Mouse (Mus musculus) ES-Bruce4 (cell line): Measurements from ENCODE around the gene Rorb.

Experiments
- CTCF ChIP-seq: IDR thresholded peaks from one replicate; pipeline ENCODE4 v1.8.1; 2011; ENCODE audit warnings: low read depth, low read length
- POLR2A ChIP-seq: IDR thresholded peaks from one replicate; pipeline ENCODE4 v1.8.1; 2011; ENCODE audit warnings: low read length; ENCODE audit not compliant: insufficient read depth

DNA sequence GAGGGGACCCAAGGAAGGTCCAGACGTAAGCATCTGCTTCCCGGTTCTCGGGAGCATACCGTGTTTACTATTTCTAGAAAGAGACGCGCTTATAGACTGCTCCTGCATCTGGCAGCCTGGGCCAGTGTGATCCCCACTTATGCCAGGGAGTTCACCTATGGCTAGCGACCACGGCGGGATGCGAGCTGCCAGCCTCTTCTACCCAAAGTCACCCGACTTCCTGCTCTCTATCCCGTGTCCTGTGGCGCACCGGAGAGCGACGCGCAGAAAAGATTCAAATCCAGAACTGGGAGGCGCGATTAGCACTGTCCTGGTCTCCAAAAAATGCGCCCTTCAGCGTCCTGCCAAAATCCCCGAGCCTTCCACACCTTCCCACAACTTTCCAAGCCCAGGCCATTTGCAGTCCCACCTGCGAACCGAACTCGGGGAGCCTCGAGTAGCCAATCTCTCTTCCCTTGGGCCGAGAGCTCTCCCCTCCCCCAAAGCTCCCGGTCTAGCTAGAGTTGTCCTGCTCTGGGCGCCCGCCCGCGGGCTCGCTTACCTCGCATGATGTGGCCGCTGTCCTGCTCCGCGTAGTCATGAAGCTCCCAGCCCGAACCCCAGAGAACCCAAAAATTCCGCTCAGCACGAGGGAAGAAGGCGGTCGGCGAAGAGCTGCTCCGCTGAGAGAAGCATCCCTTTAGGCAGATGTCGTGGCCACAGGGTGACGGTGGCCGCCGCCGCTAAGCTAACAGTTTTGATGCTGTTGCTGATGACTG is 806 bp downstream of the Rorb start:
- TF ChIP-seq POLR2A: no peak
- no peak for TF ChIP-seq CTCF
